Mouse (Mus musculus): ENCODE measurements around the gene Taar6. TPM values are rescaled to one million over a fixed set of nuclear protein-coding genes. Genes with fewer than 3 reads are reported as not detected.

Taar6 gene
- total RNA-seq (2017): not detected in 3 replicates

GRCm38 (mm10) chr10:23985546-23985945 is at the start of gene Taar6:
TSS of gene Taar6 (minus strand) at chr10:23985646.
- no peak for ATAC-seq (replicated peaks; ENCODE audit: insufficient number of reproducible peaks, low FRiP score, low TSS enrichment, poor library complexity, severe bottlenecking)

- ATAC-seq (replicated peaks; ENCODE audit: insufficient number of reproducible peaks, low FRiP score, low TSS enrichment, poor library complexity, severe bottlenecking): no peak
Measured at GRCm38 (mm10) chr10:24031347-24031746, 45.9 kb upstream of the Taar6 start.

DNA sequence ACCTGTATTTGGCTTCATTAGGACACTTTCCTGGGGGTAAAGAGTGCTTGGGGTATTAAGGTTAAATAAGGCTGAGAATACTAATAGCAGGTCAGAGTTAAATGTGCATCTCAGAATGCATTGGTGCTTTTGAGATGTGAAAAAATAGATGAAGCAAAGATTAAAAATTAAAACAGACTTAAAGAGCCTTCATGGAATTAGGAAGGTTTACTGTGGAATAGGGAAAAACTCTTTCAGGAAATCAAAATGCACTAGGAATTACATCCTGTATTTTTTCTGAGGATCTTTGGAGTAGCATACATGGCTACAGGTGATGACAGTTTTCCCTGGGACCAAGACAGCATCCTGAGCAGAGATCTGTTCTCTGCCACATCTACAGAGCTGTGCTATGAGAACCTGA is 41.5 kb upstream of the Taar6 start, which contains the start of gene Taar7d:
Gene Taar7d, plus strand, starts transcription at position 301 of the 400 bp plus-strand sequence.
- no peak for ATAC-seq (replicated peaks; ENCODE audit: insufficient number of reproducible peaks, low FRiP score, low TSS enrichment, poor library complexity, severe bottlenecking)

GRCm38 (mm10) chr10:24008143-24008542 is 22.7 kb upstream of the Taar6 start:
- no peak for ATAC-seq (replicated peaks; ENCODE audit: insufficient number of reproducible peaks, low FRiP score, low TSS enrichment, poor library complexity, severe bottlenecking)

GRCm38 (mm10) chr10:24007034-24007433 is 21.6 kb upstream of the Taar6 start:
- ATAC-seq (replicated peaks; ENCODE audit: insufficient number of reproducible peaks, low FRiP score, low TSS enrichment, poor library complexity, severe bottlenecking): no peak

DNA sequence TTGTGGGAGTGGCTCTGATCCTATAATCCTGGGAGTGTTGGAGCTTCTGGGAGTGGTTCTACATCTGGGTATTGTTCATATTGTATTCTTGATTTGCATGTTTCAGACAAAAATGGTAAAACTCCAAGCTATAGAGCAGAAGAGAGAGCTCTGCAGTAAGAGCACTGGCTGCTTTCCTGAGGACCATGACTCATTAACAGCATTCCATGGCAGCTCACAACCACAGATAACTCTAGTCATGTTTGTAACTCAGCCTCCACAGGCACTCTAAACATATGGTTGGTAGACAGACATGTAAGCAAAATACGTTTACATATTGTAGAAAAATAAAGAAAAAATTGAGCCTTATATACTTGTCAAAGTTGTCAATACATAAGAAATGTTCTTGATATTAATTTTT is 21.0 kb upstream of the Taar6 start:
- ATAC-seq (replicated peaks; ENCODE audit: insufficient number of reproducible peaks, low FRiP score, low TSS enrichment, poor library complexity, severe bottlenecking): no peak

- ATAC-seq (replicated peaks; ENCODE audit: insufficient number of reproducible peaks, low FRiP score, low TSS enrichment, poor library complexity, severe bottlenecking): no peak
Measured at GRCm38 (mm10) chr10:23999639-24000038, 14.2 kb upstream of the Taar6 start, which contains the start of gene Taar7b. TSS of gene Taar7b (plus strand) at chr10:23999939.

GRCm38 (mm10) chr10:23993381-23993780 is 7.9 kb upstream of the Taar6 start, which contains the start of gene Taar7a:
TSS of gene Taar7a (minus strand) at chr10:23993481.
- ATAC-seq (replicated peaks; ENCODE audit: insufficient number of reproducible peaks, low FRiP score, low TSS enrichment, poor library complexity, severe bottlenecking): no peak

DNA sequence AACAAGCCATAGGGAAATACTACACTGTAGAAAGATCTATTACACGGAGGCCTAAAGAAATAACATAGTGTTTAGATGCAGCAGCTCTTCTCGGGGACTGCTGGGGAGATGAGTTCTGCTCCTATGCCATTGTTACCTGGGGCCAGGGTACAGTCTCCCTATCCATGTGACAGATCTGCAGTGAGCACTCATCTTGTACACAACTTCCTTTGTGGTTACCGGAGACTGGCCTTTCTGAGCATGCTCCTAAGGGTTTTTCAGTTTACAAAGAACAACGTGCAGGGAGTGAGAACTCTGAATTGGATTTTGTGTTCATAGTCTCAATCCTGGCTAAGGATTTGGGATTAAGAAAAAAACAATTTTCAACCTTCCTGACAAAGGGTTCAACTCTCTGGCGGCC is 973 bp upstream of the Taar6 start:
- ATAC-seq (replicated peaks; ENCODE audit: insufficient number of reproducible peaks, low FRiP score, low TSS enrichment, poor library complexity, severe bottlenecking): no peak

DNA sequence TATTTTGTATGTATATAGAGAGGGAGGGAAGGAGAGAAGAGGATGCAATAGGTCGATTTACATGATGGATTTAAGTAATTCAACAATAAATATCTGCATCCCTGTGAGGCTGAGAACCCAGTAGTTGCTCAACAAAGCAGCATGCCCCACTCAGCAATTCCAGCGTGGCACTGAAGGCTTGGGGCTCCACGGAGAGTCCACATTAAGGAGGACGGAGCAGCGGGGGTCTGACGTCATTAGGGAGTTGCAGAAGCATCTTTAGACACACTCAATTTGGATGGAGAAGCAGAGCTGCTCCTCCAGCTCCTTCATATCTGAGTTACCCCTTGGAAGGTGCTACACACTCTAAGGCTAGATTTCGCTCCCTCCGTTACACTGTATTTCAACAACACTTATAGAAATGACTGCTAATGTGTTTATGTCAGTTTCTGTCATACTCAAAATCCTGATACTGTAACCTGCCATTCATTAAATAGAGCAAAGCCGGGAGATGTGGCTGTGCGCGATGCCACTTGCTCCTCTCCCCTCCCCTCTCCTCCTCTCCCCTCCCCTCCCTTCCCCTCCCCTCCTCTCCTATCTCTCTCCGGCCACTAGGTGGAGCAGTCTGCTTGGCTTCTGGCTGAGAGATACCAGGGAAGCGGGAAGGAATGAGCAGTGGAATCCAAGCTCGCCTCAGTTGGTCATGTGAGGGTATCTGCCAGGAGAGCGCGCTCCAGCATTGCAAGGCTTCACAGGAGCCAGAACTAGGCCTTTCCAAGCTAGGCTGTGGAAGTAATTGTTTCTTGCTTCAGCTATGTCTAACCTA is 6.3 kb downstream of the Taar6 start:
- ATAC-seq (replicated peaks; ENCODE audit: insufficient number of reproducible peaks, low FRiP score, low TSS enrichment, poor library complexity, severe bottlenecking): no peak

DNA sequence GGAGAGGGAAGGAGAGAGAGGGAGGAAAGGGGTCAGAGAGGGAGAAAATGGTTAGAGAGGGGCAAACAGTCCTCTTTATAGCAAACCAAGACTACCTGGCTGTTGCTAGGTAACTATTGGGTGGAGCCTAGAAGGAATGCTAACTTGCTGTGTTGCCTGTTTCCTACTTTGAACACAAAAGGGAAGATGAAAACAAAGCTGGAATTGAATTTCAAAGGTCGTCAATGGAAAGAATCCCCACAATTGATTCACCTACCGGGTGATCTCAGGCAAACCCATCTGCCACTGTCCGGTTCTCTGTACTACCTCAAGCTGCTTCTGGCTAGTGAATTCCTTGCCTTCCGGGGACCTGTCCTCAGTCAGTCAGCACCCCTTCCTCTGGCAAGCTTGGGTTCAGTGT is 7.5 kb downstream of the Taar6 start:
- ATAC-seq (replicated peaks; ENCODE audit: insufficient number of reproducible peaks, low FRiP score, low TSS enrichment, poor library complexity, severe bottlenecking): no peak

GRCm38 (mm10) chr10:23971256-23971655 is 14.2 kb downstream of the Taar6 start:
- no peak for ATAC-seq (replicated peaks; ENCODE audit: insufficient number of reproducible peaks, low FRiP score, low TSS enrichment, poor library complexity, severe bottlenecking)

DNA sequence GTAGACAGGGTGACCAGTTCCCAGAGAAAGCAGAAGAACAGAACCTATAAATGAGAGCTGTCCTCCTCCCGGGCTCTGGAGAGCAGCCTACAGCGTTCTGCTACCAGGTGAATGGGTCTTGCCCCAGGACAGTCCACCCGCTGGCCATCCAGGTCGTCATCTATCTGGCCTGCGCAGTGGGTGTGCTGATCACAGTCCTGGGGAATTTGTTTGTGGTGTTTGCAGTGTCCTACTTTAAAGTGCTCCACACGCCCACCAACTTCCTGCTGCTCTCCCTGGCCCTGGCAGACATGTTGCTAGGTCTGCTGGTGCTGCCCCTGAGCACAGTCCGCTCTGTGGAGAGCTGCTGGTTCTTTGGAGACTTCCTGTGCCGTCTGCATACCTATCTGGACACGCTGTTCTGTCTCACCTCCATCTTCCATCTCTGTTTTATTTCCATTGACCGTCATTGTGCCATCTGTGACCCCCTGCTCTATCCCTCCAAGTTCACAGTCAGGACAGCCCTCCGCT is 14.7 kb downstream of the Taar6 start, which contains the start of gene Taar5:
Gene Taar5, plus strand, starts transcription at position 51 of the 510 bp plus-strand sequence.
- no peak for ATAC-seq (replicated peaks; ENCODE audit: insufficient number of reproducible peaks, low FRiP score, low TSS enrichment, poor library complexity, severe bottlenecking)

DNA sequence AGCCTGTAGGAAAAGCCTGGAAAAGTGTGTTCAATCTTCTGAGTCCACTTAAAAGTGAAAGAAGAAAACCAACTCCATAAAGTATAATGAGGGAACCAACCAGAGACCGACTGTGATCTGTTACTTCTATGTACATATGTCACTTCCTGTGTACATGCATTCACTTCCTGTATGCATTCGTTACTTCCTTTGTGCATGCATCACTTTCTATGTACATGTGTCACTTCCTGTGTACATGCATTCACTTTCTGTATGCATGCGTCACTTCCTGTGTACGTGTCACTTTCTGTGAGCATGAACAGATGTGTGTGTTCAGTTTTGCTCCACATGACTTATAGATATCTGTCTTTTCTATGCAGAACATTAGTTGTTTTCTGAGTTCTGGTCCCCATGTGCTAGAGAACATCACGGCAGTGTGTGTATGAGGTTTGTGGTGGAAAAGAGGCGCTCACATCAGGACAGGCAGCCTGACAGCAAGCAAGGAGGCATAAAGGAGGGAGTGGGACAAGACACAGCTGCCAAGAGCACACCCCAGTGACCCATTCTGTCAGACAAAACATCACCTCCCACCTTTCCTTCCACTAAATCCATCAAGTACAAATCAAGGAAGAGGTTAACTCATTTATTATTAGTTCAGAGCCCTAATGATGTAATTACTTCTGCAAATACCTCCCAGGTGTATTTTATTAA is 20.4 kb downstream of the Taar6 start:
- ATAC-seq (replicated peaks; ENCODE audit: insufficient number of reproducible peaks, low FRiP score, low TSS enrichment, poor library complexity, severe bottlenecking): 0 out of 2 replicates have a peak, but pooled peaks have one; percentile 35

GRCm38 (mm10) chr10:23963444-23963843 is 22.0 kb downstream of the Taar6 start:
- ATAC-seq (replicated peaks; ENCODE audit: insufficient number of reproducible peaks, low FRiP score, low TSS enrichment, poor library complexity, severe bottlenecking): no peak

- no peak for ATAC-seq (replicated peaks; ENCODE audit: insufficient number of reproducible peaks, low FRiP score, low TSS enrichment, poor library complexity, severe bottlenecking)
Measured at GRCm38 (mm10) chr10:23960444-23960915, 25.0 kb downstream of the Taar6 start, which contains the start of gene Taar4. TSS of gene Taar4 (plus strand) at chr10:23960494.

GRCm38 (mm10) chr10:23959071-23959470 is 26.4 kb downstream of the Taar6 start:
- no peak for ATAC-seq (replicated peaks; ENCODE audit: insufficient number of reproducible peaks, low FRiP score, low TSS enrichment, poor library complexity, severe bottlenecking)

- no peak for ATAC-seq (replicated peaks; ENCODE audit: insufficient number of reproducible peaks, low FRiP score, low TSS enrichment, poor library complexity, severe bottlenecking)
Measured at GRCm38 (mm10) chr10:23951714-23952113, 33.7 kb downstream of the Taar6 start.

- ATAC-seq (replicated peaks; ENCODE audit: insufficient number of reproducible peaks, low FRiP score, low TSS enrichment, poor library complexity, severe bottlenecking): no peak
Measured at GRCm38 (mm10) chr10:23949508-23950005, 35.9 kb downstream of the Taar6 start, which contains the start of gene Taar3. TSS of gene Taar3 (plus strand) at chr10:23949558.
